Mouse (Mus musculus) gastrocnemius, adult 18-20 months (tissue): ENCODE data around the gene Myo5c. TPM values are rescaled to one million over a fixed set of nuclear protein-coding genes. Genes with fewer than 3 reads are reported as not detected.

Experiments used
- DNase-seq: peaks from one replicate; pipeline ENCODE4 v3.0.0; 2021; ENCODE audit warnings: low spot score
- total RNA-seq, 2 experiments: library from RNA; stranded (reverse); gene quantifications; 2 replicates each; pipeline ENCODE4 v1.2.3; 2021

The Myo5c gene
- total RNA-seq, 2 experiments from 2014 or later = 9.0 to 10.9 TPM

DNA sequence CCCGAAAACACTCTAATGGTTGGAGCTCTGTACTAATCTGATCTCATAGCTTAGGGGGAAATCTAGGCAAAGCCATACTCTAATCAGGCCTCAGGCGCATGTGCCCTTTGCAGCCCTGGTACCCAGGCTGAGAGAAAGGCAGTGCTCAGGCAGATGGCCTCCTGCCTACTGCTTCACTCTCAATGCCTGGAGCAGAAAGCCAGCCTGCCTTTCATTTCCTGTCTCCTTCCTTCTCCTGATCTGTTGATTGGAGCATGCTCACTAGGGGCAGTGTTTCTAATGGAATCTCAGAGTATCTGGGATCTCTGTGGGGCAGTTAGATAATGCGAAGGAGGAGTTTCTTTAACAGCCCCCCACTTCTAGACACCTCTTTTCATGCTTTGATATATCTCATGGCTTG, 87.5 kb downstream of the Myo5c start:
- DNase-seq = no peak

GRCm38 (mm10) chr9:75322099-75322885, 90.5 kb downstream of the Myo5c start:
- DNase-seq = no peak

DNA sequence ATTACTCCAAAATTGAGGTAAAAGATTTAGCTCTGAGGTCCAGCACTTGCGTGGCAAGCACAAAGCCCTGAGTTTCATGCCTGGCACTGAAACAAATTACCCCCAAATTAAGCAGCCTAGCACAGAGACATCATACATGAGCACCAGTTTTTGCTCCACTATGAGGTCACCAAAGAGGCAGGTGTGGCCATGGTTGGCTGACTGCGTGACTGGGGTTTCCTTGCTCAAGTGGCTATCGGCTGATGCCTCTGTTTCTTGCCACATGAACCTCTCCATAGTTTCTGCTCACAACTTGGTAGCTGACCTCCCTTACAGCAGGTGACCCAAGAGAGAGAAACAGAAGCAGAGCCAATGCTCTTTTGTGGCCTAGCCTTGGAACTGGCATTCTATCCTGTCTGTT, 96.2 kb downstream of the Myo5c start:
- no peak for DNase-seq

- no peak for DNase-seq
Observed at GRCm38 (mm10) chr9:75330821-75331220, 99.0 kb downstream of the Myo5c start.

- no peak for DNase-seq
Observed at GRCm38 (mm10) chr9:75334440-75334839, 102.6 kb downstream of the Myo5c start.

- DNase-seq = no peak
Observed at GRCm38 (mm10) chr9:75338016-75338415, 106.2 kb downstream of the Myo5c start.

GRCm38 (mm10) chr9:75342433-75342832, 110.6 kb downstream of the Myo5c start:
- DNase-seq = no peak

DNA sequence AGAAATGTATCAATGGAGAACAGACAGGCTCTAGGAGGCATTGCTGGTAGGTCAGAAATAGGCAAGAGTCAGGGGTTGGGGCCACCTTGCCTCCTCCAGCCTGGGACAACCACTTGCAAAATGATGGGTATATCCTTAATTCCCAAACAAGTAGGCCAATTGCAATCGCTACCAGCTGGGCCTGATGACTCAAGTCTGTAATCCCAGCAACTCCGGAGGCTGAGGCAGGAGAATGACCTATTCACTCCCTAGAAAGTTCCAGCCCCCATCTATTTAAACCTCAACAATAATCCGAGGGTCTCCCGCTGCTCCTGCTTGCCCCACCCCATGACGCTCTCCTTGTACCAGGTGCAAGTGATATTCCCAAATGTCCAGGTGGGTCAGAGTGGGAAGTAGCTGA, 115.6 kb downstream of the Myo5c start, which contains the start of gene Bcl2l10:
TSS of gene Bcl2l10 (plus strand) at position 301 of the 400 bp plus-strand sequence.
- no peak for DNase-seq

- DNase-seq = no peak
Observed at GRCm38 (mm10) chr9:75348066-75348465, 116.2 kb downstream of the Myo5c start.

DNA sequence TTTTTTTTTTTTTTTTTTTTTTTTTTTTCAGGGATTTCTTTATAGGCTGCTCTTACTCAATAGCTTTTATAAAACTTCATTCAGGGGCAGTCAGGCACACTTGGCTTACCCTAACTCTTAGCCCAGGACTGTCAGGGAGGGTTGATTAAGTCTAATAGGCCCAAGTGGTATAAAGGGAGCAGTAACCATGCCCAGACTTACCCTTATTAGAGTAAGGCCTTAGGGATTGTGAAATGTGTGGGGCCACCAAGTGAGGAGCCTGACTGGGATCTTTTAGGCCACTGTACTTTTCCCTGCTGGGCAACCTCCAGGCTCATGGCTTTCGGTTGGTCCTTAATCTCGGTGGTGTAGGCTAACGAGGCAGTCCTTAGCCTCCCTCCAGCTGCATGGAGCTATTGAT, 116.8 kb downstream of the Myo5c start:
- no peak for DNase-seq

DNA sequence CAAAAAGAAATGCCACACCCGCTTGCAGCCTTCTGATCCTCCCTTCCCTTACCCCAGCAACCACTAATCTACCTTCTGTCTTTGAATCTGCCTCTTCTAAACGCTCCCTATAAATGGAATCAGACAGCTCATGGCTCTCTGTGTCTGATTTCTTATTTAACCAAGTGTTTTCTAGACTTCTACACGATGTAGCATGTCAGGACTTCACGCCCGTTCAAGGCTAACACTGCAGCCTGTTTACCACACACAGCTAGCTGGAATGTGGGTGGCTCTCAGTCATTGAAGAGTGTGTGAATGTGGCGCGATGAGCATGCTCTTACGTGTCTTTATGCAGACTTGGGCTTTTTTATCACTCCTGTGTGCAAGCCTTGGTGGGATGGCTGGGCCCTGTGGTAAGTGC, 121.3 kb downstream of the Myo5c start:
- no peak for DNase-seq

Other genes starting within 250 kb of the Myo5c start
- 100 to 1,000 TPM; 171 to 250 TPM for gene Arpp19, start 194.4 kb upstream of the Myo5c start, total RNA-seq
- gene Myo5a, start 161.0 kb upstream of the Myo5c start, total RNA-seq = 10 to 100 TPM in 1 of 2 experiments, 1 to 10 TPM in 1; 9.5 to 12.7 TPM
- 10 to 100 TPM; 12.1 to 12.6 TPM for gene Gnb5, start 74.3 kb downstream of the Myo5c start, total RNA-seq
- not detected for gene Bcl2l10, start 115.7 kb downstream of the Myo5c start, total RNA-seq
- gene Mapk6, start 178.0 kb downstream of the Myo5c start, total RNA-seq = 10 to 100 TPM; 26.1 to 26.7 TPM
- 10 to 100 TPM; 24.0 to 27.5 TPM for gene Leo1, start 209.5 kb downstream of the Myo5c start, total RNA-seq